ENCODE assay signal across 8 mouse cellular contexts in genomic region chr14:21750881-21751542, GRCm38 (mm10). TPM values are rescaled to one million over a fixed set of nuclear protein-coding genes. Genes with fewer than 3 reads are reported as not detected.
DNase-seq lines count a peak whose midpoint lies in the region; ATAC-seq and TF ChIP-seq lines count a peak whose summit lies in the region.

Gene Dusp13, minus strand, starts transcription at chr14:21751181.

- peak within 1 kb of the TSS; percentile 48 for H3K4me2 ChIP-seq in CH12.LX (ENCODE audit: insufficient read depth, low read depth, poor library complexity, severe bottlenecking)
- peak within 1 kb of the TSS; percentile 76 for H3K4me2 ChIP-seq in forebrain, embryonic 13.5 days
- peak within 1 kb of the TSS; percentile 64 for H3K4me2 ChIP-seq in neural tube, embryonic 13.5 days

- TF ChIP-seq RAD21 in CH12.LX (IDR thresholded peaks at IDR 0.05; ENCODE audit: low read depth, low read length), result no peak

- TF ChIP-seq EP300 in CH12.LX (IDR thresholded peaks at IDR 0.05; ENCODE audit: low read length), result no peak

- dilution Hi-C loops in CH12.LX (cut with MboI; ENCODE audit: extremely low pct_ligation_motif_present, extremely low pct_unique_long_range_greater_than_20kb, low sequenced_read_pairs), result no loop called here

- no peaks in the 10 kb centered on the region for H3K9me3 ChIP-seq in CH12.LX (replicated peaks; ENCODE audit: low read length)
- no peaks in the 10 kb centered on the region for H3K9me3 ChIP-seq in forebrain, embryonic 13.5 days (replicated peaks)
- no peaks in the 10 kb centered on the region for H3K9me3 ChIP-seq in neural tube, embryonic 13.5 days

- peak within 1 kb of the TSS; percentile 79 to 90 (median 88) for H3K4me3 ChIP-seq in CH12.LX (replicated peaks in 1 of 3; ENCODE audit: low read depth in 2 of 3, low read length in 2 of 3, poor library complexity in 1 of 3)
- peak within 1 kb of the TSS; percentile 98 for H3K4me3 ChIP-seq in brown adipose tissue, adult 24 weeks (ENCODE audit: insufficient read depth, low read depth, low read length)
- H3K4me3 ChIP-seq in forebrain, embryonic 13.5 days, result peak within 1 kb of the TSS; percentile 76
- peak within 1 kb of the TSS; percentile 78 for H3K4me3 ChIP-seq in neural tube, embryonic 13.5 days

- intact Hi-C loops in heart, postnatal 25 days (cut with DNase I), result loop anchor here (2.0 kb wide), 1 partner anchor 98 kb away; the partner anchor contains the start of gene Comtd1

- peaks cover 0 to 2% of the 10 kb centered on the region in 2 experiments for H3K36me3 ChIP-seq in CH12.LX (replicated peaks in 1 of 2; ENCODE audit: control insufficient read depth in 1 of 2, insufficient read depth in 1 of 2, low read length in 1 of 2)
- H3K36me3 ChIP-seq in forebrain, embryonic 13.5 days (ENCODE audit: poor library complexity, severe bottlenecking), result no peaks in the 10 kb centered on the region
- no peaks in the 10 kb centered on the region for H3K36me3 ChIP-seq in neural tube, embryonic 13.5 days

- no peak for TF ChIP-seq CTCF in CH12.LX (conservative IDR thresholded peaks at IDR 0.05 in 1 of 2, IDR thresholded peaks at IDR 0.05 in 1 of 2; ENCODE audit: low read depth in 2 of 2, low read length in 2 of 2)

- peak; percentile 77 for DNase-seq in CH12.LX (ENCODE audit: extremely low read depth)
- peak; percentile 44 for DNase-seq in heart, postnatal 25 days (ENCODE audit: low spot score)
- DNase-seq in layer of hippocampus, adult 11-12 months (ENCODE audit: low spot score), result peak; percentile 69
- DNase-seq in lung, adult 18-20 months, result peak; percentile 76 to 82
- peak; percentile 86 for DNase-seq in telencephalon, adult 2 months (ENCODE audit: low read depth, low spot score)

- H3K27me3 ChIP-seq in CH12.LX (replicated peaks), result no peaks in the 10 kb centered on the region
- H3K27me3 ChIP-seq in forebrain, embryonic 13.5 days, result no peaks in the 10 kb centered on the region
- no peaks in the 10 kb centered on the region for H3K27me3 ChIP-seq in neural tube, embryonic 13.5 days

- peak within 1 kb of the TSS; percentile 35 for H3K27ac ChIP-seq in CH12.LX (ENCODE audit: insufficient read depth, low read depth)
- H3K27ac ChIP-seq in brown adipose tissue, adult 24 weeks (replicated peaks; ENCODE audit: low read depth, low read length), result peak within 1 kb of the TSS; percentile 65
- peak within 1 kb of the TSS; percentile 77 for H3K27ac ChIP-seq in forebrain, embryonic 13.5 days
- H3K27ac ChIP-seq in neural tube, embryonic 13.5 days (replicated peaks), result peak within 1 kb of the TSS; percentile 87

- in situ Hi-C loops in CH12.LX (cut with MboI; ENCODE audit: low pct_ligation_motif_present, low pct_unique_long_range_greater_than_20kb, low sequenced_read_pairs), result no loop called here

- WGBS in forebrain, embryonic 13.5 days, result under 1% methylated on average over 26 of the region's 26 CpGs
- WGBS in neural tube, embryonic 13.5 days, result under 1% methylated on average over 26 of the region's 26 CpGs

- peaks cover 5 to 33% of the 10 kb centered on the region in 2 experiments for H3K4me1 ChIP-seq in CH12.LX (ENCODE audit: control insufficient read depth in 1 of 2, insufficient read depth in 2 of 2)
- H3K4me1 ChIP-seq in brown adipose tissue, adult 24 weeks (ENCODE audit: control insufficient read depth, insufficient read depth, insufficient read length, low read length), result 0 out of 2 replicates have a peak, but pooled peaks cover 2% of the 10 kb centered on the region
- peaks cover 27% of the 10 kb centered on the region for H3K4me1 ChIP-seq in forebrain, embryonic 13.5 days
- peaks cover 22% of the 10 kb centered on the region for H3K4me1 ChIP-seq in neural tube, embryonic 13.5 days (replicated peaks)

- peak; percentile 78 for ATAC-seq in forebrain, embryonic 13.5 days
- ATAC-seq in neural tube, embryonic 13.5 days (ENCODE audit: low read depth), result peak; percentile 79

- peaks cover 19% of the 10 kb centered on the region for H3K79me2 ChIP-seq in CH12.LX (replicated peaks; ENCODE audit: control insufficient read depth, extremely low read depth, insufficient read depth, poor library complexity, severe bottlenecking)

- no peak for TF ChIP-seq POLR2A in CH12.LX (IDR thresholded peaks at IDR 0.05; ENCODE audit: low read depth, low read length)

- peak within 1 kb of the TSS; percentile 84 for H3K9ac ChIP-seq in CH12.LX (ENCODE audit: insufficient read depth, low read depth)
- H3K9ac ChIP-seq in forebrain, embryonic 13.5 days, result peak within 1 kb of the TSS; percentile 91
- peak within 1 kb of the TSS; percentile 92 for H3K9ac ChIP-seq in neural tube, embryonic 13.5 days

TF ChIP-seq in CH12.LX, 34 proteins besides CTCF, POLR2A, EP300 and RAD21:
- 0 out of 2 replicates have a peak, but pooled peaks have one; percentile 28 for TF ChIP-seq MXI1 (IDR thresholded peaks at IDR 0.05; ENCODE audit: low read depth, low read length)
- peak; percentile 61; the same call in 1 of the 2 replicates for TF ChIP-seq UBTF (IDR thresholded peaks at IDR 0.05; ENCODE audit: low read depth, low read length)
- TF ChIP-seq TBP (conservative IDR thresholded peaks at IDR 0.05; ENCODE audit: low read depth, low read length), result no peak
- peak; percentile 23; the same call in 1 of the 2 replicates for TF ChIP-seq CHD2 (IDR thresholded peaks at IDR 0.05; ENCODE audit: low read length)
- TF ChIP-seq SIN3A (IDR thresholded peaks at IDR 0.05; ENCODE audit: low read length), result peak; percentile 40; the same call in 1 of the 2 replicates
TF ChIP-seq in CH12.LX: peak in this region for 4.

RNA-seq across cellular contexts. Expression of gene Dusp13, which starts in this region (rescaled TPM):
- not detected in 2 replicates for total RNA-seq in CH12.LX (2012; rRNA removed)
- total RNA-seq in CH12.LX (2014; rRNA removed), result not detected in 2 replicates
- polyA plus RNA-seq in CH12.LX (2012; ENCODE audit: insufficient read length, low read depth), result 0.34 TPM in 1 of 2 replicates, not detected in the other
- 1.2 and 2.9 TPM in 2 replicates for polyA plus RNA-seq in brown adipose tissue, adult 24 weeks (2012; ENCODE audit: insufficient read depth, insufficient read length, missing spikeins)
- not detected in 2 replicates for polyA plus RNA-seq in forebrain, embryonic 13.5 days (2015; fragmentation: Nextera tagmentation; extraction: Ambion mirVana)
- total RNA-seq in heart, postnatal 25 days (2021), result under 1 TPM; 0.34 to 0.39 TPM
- polyA plus RNA-seq in neural tube, embryonic 13.5 days (2015; fragmentation: Nextera tagmentation; extraction: Ambion mirVana), result not detected in 2 replicates

Comparison
In these comparisons a context has a peak if more than half of its experiments do, and no peak if none do; other contexts are left out.
1. Peak in every context shown above with its lines: DNase-seq, ATAC-seq, H3K4me3 ChIP-seq and H3K27ac ChIP-seq.
2. Peak in DNase-seq, H3K4me3 ChIP-seq, H3K27ac ChIP-seq, H3K9ac ChIP-seq and H3K4me2 ChIP-seq in CH12.LX; RNA of the gene not detected or under 1 TPM.
3. Peak in ATAC-seq, H3K4me3 ChIP-seq, H3K27ac ChIP-seq, H3K9ac ChIP-seq and H3K4me2 ChIP-seq in forebrain, embryonic 13.5 days; RNA of the gene not detected or under 1 TPM.
4. Peak in DNase-seq in heart, postnatal 25 days; RNA of the gene not detected or under 1 TPM.
5. Peak in ATAC-seq, H3K4me3 ChIP-seq, H3K27ac ChIP-seq, H3K9ac ChIP-seq and H3K4me2 ChIP-seq in neural tube, embryonic 13.5 days; RNA of the gene not detected or under 1 TPM.
6. H3K27ac ChIP-seq: peak in every context shown above with its lines; median percentile 87 in neural tube, embryonic 13.5 days; 77 in forebrain, embryonic 13.5 days; 65 in brown adipose tissue, adult 24 weeks; 35 in CH12.LX.